Mouse (Mus musculus): ENCODE results near the gene Ttc7b.

DNA sequence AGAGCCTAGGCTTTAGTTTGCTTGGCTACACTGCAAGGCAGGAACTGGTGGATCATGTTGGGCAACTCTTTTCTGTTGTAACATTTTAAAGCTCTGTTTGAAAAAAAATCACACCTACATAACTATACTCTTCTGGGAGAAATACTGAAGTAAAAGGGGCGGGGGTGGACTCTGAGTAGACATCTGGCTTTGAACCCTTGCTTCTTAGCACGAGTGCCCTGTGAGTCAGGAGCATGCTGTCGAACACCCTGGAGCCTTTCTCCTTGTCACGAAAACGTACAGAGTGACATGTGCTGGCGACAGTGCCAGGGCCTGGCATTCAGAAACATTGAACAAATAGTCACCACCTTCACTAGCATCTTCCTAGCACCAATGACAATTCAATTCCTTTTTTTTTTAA is 43.2 kb downstream of the Ttc7b start:
- TF ChIP-seq CTCF (IDR thresholded peaks at IDR 0.05; ENCODE audit: low read depth) (no peak), EP300 (IDR thresholded peaks at IDR 0.05; ENCODE audit: low read depth) (no peak)

Measured in liver, embryonic 14.5 days (tissue).